Mouse (Mus musculus) testis, adult 2 months (tissue): ENCODE data around the gene Ccdc177. TPM values are rescaled to one million over a fixed set of nuclear protein-coding genes. Genes with fewer than 3 reads are reported as not detected.
A peak's percentile ranks its signal among the peaks of the same experiment; 100 is the strongest.
"Not testable (repeated sequence)": the region's sequence is repeated elsewhere in the genome, so short reads cannot be mapped to it uniquely, and the experiment has no call there.

Source experiments
- H3K27ac ChIP-seq: fragments of 200-500 bp; 2 replicates; pipeline ENCODE4 v1.5.1; 2012; ENCODE audit warnings: low read depth, low read length; ENCODE audit not compliant: control insufficient read depth, insufficient read depth
- H3K27me3 ChIP-seq: fragments of 200-500 bp; 2 replicates; pipeline ENCODE4 v1.6.1; 2012; ENCODE audit warnings: mild to moderate bottlenecking, low read length, moderate library complexity; ENCODE audit not compliant: control insufficient read depth, insufficient read depth
- H3K36me3 ChIP-seq: fragments of 200-500 bp; 2 replicates; pipeline ENCODE4 v1.6.1; 2012; ENCODE audit warnings: mild to moderate bottlenecking, low read length; ENCODE audit not compliant: control insufficient read depth, insufficient read depth
- H3K4me1 ChIP-seq: fragments of 200-500 bp; 2 replicates; pipeline ENCODE4 v1.6.1; 2012; ENCODE audit warnings: low read length; ENCODE audit not compliant: control insufficient read depth, insufficient read depth
- H3K4me3 ChIP-seq: fragments of 200-500 bp; 2 replicates; pipeline ENCODE4 v1.5.1; 2012; ENCODE audit warnings: low read depth, mild to moderate bottlenecking, low read length, moderate library complexity, mixed read lengths; ENCODE audit not compliant: control insufficient read depth
- CTCF ChIP-seq: fragments of 200-500 bp; IDR thresholded peaks from 2 replicates; pipeline ENCODE4 v1.5.1; 2012; ENCODE audit warnings: low read depth, mild to moderate bottlenecking, inconsistent platforms, low read length, moderate library complexity; ENCODE audit not compliant: control insufficient read depth, insufficient read depth, insufficient replicate concordance
- POLR2A ChIP-seq: fragments of 200-500 bp; IDR thresholded peaks from 2 replicates; pipeline ENCODE4 v1.6.1; 2012; ENCODE audit warnings: low read depth, mild to moderate bottlenecking, inconsistent platforms, low read length, moderate library complexity; ENCODE audit not compliant: control insufficient read depth
- polyA plus RNA-seq: library from polyadenylated mRNA; depleted of rRNA; stranded (reverse); fragments of >200 nt; gene quantifications from 2 replicates; pipeline ENCODE4 v1.2.3, GENCODE M21; 2012

The Ccdc177 gene
- polyA plus RNA-seq, 1 experiment = 0.05 TPM

GRCm38 (mm10) chr12:80789849-80790694 is 29.6 kb upstream of the Ccdc177 start, which contains the start of gene Susd6:
Gene Susd6, plus strand, starts transcription at chr12:80790510.
- Histone ChIP-seq H3K4me3 (peak within 1 kb of the TSS; percentile 85), H3K27ac (peak within 1 kb of the TSS; percentile 81)
- TF ChIP-seq CTCF (no peak), POLR2A (peak; percentile 95)

GRCm38 (mm10) chr12:80789276-80789675 is 28.8 kb upstream of the Ccdc177 start:
- not testable (repeated sequence) for H3K36me3 ChIP-seq, H3K27ac ChIP-seq, H3K27me3 ChIP-seq, H3K4me3 ChIP-seq, H3K4me1 ChIP-seq

More at GRCm38 (mm10) chr12:80789849-80790694, 29.6 kb upstream of the Ccdc177 start, which contains the start of gene Susd6:
- Histone ChIP-seq H3K36me3 (no peaks in the 10 kb centered on the region), H3K27me3 (no peaks in the 10 kb centered on the region), H3K4me1 (peaks cover 5% of the 10 kb centered on the region)

- Histone ChIP-seq H3K4me1 (peaks cover 5% of the 10 kb centered on the region), H3K27me3 (no peaks in the 10 kb centered on the region), H3K27ac (no peak overlapping the region), H3K4me3 (no peak overlapping the region), H3K36me3 (no peaks in the 10 kb centered on the region)
- TF ChIP-seq POLR2A (no peak), CTCF (no peak)
Measured at GRCm38 (mm10) chr12:80788188-80788587, 27.7 kb upstream of the Ccdc177 start.

GRCm38 (mm10) chr12:80787604-80788003 is 27.1 kb upstream of the Ccdc177 start:
- TF ChIP-seq POLR2A = no peak
- no peak for TF ChIP-seq CTCF
- no peak overlapping the region for H3K27ac ChIP-seq
- H3K27me3 ChIP-seq = no peaks in the 10 kb centered on the region
- H3K4me3 ChIP-seq = no peak overlapping the region
- H3K4me1 ChIP-seq = peaks cover 5% of the 10 kb centered on the region
- no peaks in the 10 kb centered on the region for H3K36me3 ChIP-seq

- Histone ChIP-seq H3K4me3 (no peak overlapping the region), H3K4me1 (peaks cover 5% of the 10 kb centered on the region), H3K27me3 (no peaks in the 10 kb centered on the region), H3K27ac (no peak overlapping the region), H3K36me3 (no peaks in the 10 kb centered on the region)
- TF ChIP-seq CTCF = no peak
- TF ChIP-seq POLR2A = no peak
Measured at GRCm38 (mm10) chr12:80786591-80786990, 26.1 kb upstream of the Ccdc177 start.

- H3K36me3 ChIP-seq = no peaks in the 10 kb centered on the region
- H3K4me3 ChIP-seq = no peak overlapping the region
- peaks cover 3% of the 10 kb centered on the region for H3K4me1 ChIP-seq
- TF ChIP-seq POLR2A = no peak
- no peak for TF ChIP-seq CTCF
- no peaks in the 10 kb centered on the region for H3K27me3 ChIP-seq
- no peak overlapping the region for H3K27ac ChIP-seq
Measured at GRCm38 (mm10) chr12:80785597-80785996, 25.1 kb upstream of the Ccdc177 start.

- H3K27ac ChIP-seq = no peak overlapping the region
- TF ChIP-seq CTCF (no peak), POLR2A (no peak)
- H3K36me3 ChIP-seq = no peaks in the 10 kb centered on the region
- H3K27me3 ChIP-seq = no peaks in the 10 kb centered on the region
- H3K4me1 ChIP-seq = peaks cover 3% of the 10 kb centered on the region
- no peak overlapping the region for H3K4me3 ChIP-seq
Measured at GRCm38 (mm10) chr12:80785005-80785404, 24.5 kb upstream of the Ccdc177 start.
